14 mouse cellular contexts compared by ENCODE assay signal in the genomic region with DNA sequence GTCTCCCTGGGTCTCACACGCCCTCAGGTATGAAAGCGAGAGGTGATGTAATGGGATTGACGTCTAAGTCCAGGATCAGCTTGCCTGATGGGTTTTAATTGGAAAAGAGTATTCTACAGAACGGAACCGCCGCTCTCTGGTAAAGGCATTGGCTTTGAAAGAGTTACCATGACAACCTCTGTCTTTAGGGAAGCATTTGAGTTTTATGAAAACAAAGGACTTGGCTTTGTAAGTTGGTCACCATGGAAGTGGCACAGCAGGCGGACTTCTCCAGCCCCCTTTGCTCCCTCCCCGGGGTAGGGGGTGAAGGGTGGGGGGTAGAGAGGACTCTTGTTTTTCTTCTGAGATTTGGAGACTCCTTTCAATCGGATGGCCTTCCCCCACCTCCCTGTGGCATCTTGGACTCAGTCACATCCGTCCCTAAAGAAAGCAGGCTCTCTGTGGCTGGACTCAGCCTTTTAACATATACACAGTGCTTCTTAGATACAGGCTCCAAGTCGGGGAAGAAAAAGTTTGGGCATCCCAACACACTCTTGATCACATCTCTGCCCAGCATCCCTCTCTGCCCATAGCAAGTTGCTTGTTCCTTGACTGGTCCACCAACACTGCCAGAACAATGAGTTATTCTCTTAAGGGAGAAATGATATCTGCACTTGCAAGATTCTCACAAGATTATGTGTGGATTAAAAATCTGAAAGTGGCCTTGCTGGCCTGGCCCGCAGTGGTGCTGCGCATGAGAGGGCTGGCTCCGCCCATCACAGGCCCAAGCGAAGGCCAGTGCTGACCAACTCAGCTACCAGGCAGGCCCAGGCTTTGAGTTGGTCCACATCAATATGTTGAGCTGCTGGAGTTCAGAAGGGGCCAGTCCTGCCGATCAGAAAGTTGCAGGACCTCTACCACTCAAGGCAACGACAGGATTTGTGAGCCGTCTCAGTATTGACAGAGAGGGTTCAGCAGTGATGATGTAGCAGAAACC. TPM values are rescaled to one million over a fixed set of nuclear protein-coding genes. Genes with fewer than 3 reads are reported as not detected.
DNase-seq lines count a peak whose midpoint lies in the region; ATAC-seq and TF ChIP-seq lines count a peak whose summit lies in the region.
"Had no signal": no experiment of that assay in that cellular context is flagged by ENCODE, and none has a peak within 500 bp of the region (broad histone marks: within the 10 kb centered on the region; RNA-seq: fewer than 3 reads in every experiment).

No protein-coding gene starts in this region.

- no peaks in the 10 kb centered on the region for H3K4me1 ChIP-seq in heart, embryonic 12.5 days (replicated peaks)
- no peaks in the 10 kb centered on the region for H3K4me1 ChIP-seq in heart, embryonic 11.5 days (ENCODE audit: control insufficient read depth, insufficient read depth, low read length)
- H3K4me1 ChIP-seq in forebrain, embryonic 11.5 days (replicated peaks; ENCODE audit: control insufficient read depth, insufficient read depth, low read length), result peaks cover 20% of the 10 kb centered on the region; the same call in 1 of the 2 replicates
- peaks cover 8% of the 10 kb centered on the region; the same call in 1 of the 2 replicates for H3K4me1 ChIP-seq in hindbrain, postnatal 0 days (ENCODE audit: insufficient read depth, low read length)
- peaks cover 10% of the 10 kb centered on the region; the same call in 1 of the 2 replicates for H3K4me1 ChIP-seq in neural tube, embryonic 14.5 days (ENCODE audit: control insufficient read depth, insufficient read depth, low read length)
- H3K4me1 ChIP-seq: heart, embryonic 10.5 days had no signal

- TF ChIP-seq CTCF in hindbrain, postnatal 0 days (IDR thresholded peaks at IDR 0.05; ENCODE audit: low read depth), result no peak

- no peak overlapping the region for H3K4me2 ChIP-seq in heart, embryonic 12.5 days
- no peak overlapping the region for H3K4me2 ChIP-seq in heart, embryonic 11.5 days
- no peak overlapping the region; the same call in 1 of the 2 replicates for H3K4me2 ChIP-seq in forebrain, embryonic 11.5 days (ENCODE audit: low read depth, low read length, severe bottlenecking)
- peak overlapping the region; percentile 21; the same call in 1 of the 2 replicates for H3K4me2 ChIP-seq in hindbrain, postnatal 0 days (ENCODE audit: low read depth, low read length)
- no peak overlapping the region for H3K4me2 ChIP-seq in neural tube, embryonic 14.5 days (ENCODE audit: low read depth, low read length)

- no peak overlapping the region for H3K27ac ChIP-seq in heart, embryonic 12.5 days (ENCODE audit: poor library complexity, severe bottlenecking)
- no peak overlapping the region for H3K27ac ChIP-seq in heart, embryonic 11.5 days (ENCODE audit: low read depth, low read length)
- H3K27ac ChIP-seq in forebrain, embryonic 11.5 days (ENCODE audit: low read depth, low read length), result peak overlapping the region; percentile 88
- H3K27ac ChIP-seq in hindbrain, postnatal 0 days, result peak overlapping the region; percentile 87
- H3K27ac ChIP-seq in neural tube, embryonic 14.5 days (ENCODE audit: low read depth, low read length), result peak overlapping the region; percentile 78
- H3K27ac ChIP-seq: heart, embryonic 10.5 days had no signal

- no peaks in the 10 kb centered on the region for H3K9me3 ChIP-seq in heart, embryonic 12.5 days (replicated peaks)
- H3K9me3 ChIP-seq in heart, embryonic 11.5 days (replicated peaks; ENCODE audit: control insufficient read depth, low read length), result no peaks in the 10 kb centered on the region
- H3K9me3 ChIP-seq in forebrain, embryonic 11.5 days (ENCODE audit: control insufficient read depth, low read length), result peaks cover 4% of the 10 kb centered on the region; the same call in 1 of the 2 replicates
- no peaks in the 10 kb centered on the region for H3K9me3 ChIP-seq in hindbrain, postnatal 0 days (ENCODE audit: low read length)
- no peaks in the 10 kb centered on the region for H3K9me3 ChIP-seq in neural tube, embryonic 14.5 days (ENCODE audit: control insufficient read depth, low read length)
- H3K9me3 ChIP-seq: heart, embryonic 10.5 days had no signal

- no peak overlapping the region for H3K4me3 ChIP-seq in heart, embryonic 12.5 days
- no peak overlapping the region for H3K4me3 ChIP-seq in heart, embryonic 11.5 days (ENCODE audit: low read depth, low read length)
- H3K4me3 ChIP-seq in forebrain, embryonic 11.5 days (ENCODE audit: low read depth, low read length), result no peak overlapping the region
- H3K4me3 ChIP-seq in hindbrain, postnatal 0 days (ENCODE audit: low read length), result no peak overlapping the region
- H3K4me3 ChIP-seq in neural tube, embryonic 14.5 days (ENCODE audit: low read depth, low read length), result no peak overlapping the region
- H3K4me3 ChIP-seq: heart, embryonic 10.5 days had no signal

- 63% methylated on average over 18 of the region's 18 CpGs for WGBS in heart, embryonic 12.5 days
- WGBS in heart, embryonic 11.5 days (ENCODE audit: insufficient replicate concordance), result 62% methylated on average over 18 of the region's 18 CpGs
- WGBS in forebrain, embryonic 11.5 days, result 16% methylated on average over 18 of the region's 18 CpGs
- 19% methylated on average over 18 of the region's 18 CpGs for WGBS in hindbrain, postnatal 0 days
- WGBS in neural tube, embryonic 14.5 days, result 31% methylated on average over 18 of the region's 18 CpGs

- DNase-seq in forebrain, embryonic 11.5 days (ENCODE audit: low spot score), result peak; percentile 85
- DNase-seq in hindbrain, postnatal 0 days (ENCODE audit: low spot score), result peak; percentile 88
- DNase-seq in layer of hippocampus, adult 11-12 months (ENCODE audit: low spot score), result no peak
- no peak for DNase-seq in spleen, postnatal 10 days (ENCODE audit: low spot score in 2 of 2)
- DNase-seq in kidney, adult 9 months, result no peak
- DNase-seq: adrenal gland, postnatal 14 days; B cell, adult 2 months; layer of hippocampus, adult 9-11 months; liver; lung, postnatal 14 days had no signal

- peak; percentile 33; the same call in 1 of the 2 replicates for ATAC-seq in heart, embryonic 12.5 days (ENCODE audit: insufficient number of reproducible peaks, low FRiP score)
- no peak for ATAC-seq in heart, embryonic 11.5 days (replicated peaks; ENCODE audit: insufficient number of reproducible peaks, low FRiP score, low TSS enrichment)
- ATAC-seq in forebrain, embryonic 11.5 days (replicated peaks; ENCODE audit: low FRiP score), result peak; percentile 86
- ATAC-seq in hindbrain, postnatal 0 days, result peak; percentile 84
- peak; percentile 79 for ATAC-seq in neural tube, embryonic 14.5 days (ENCODE audit: low read depth)

- no peaks in the 10 kb centered on the region for H3K36me3 ChIP-seq in heart, embryonic 12.5 days
- H3K36me3 ChIP-seq in heart, embryonic 11.5 days (ENCODE audit: control insufficient read depth, insufficient read depth, low read length), result no peaks in the 10 kb centered on the region
- no peaks in the 10 kb centered on the region for H3K36me3 ChIP-seq in forebrain, embryonic 11.5 days (ENCODE audit: control insufficient read depth, insufficient read depth, low read length)
- no peaks in the 10 kb centered on the region for H3K36me3 ChIP-seq in hindbrain, postnatal 0 days (ENCODE audit: insufficient read depth, low read length)
- H3K36me3 ChIP-seq in neural tube, embryonic 14.5 days (ENCODE audit: control insufficient read depth, insufficient read depth, low read length), result no peaks in the 10 kb centered on the region
- H3K36me3 ChIP-seq: heart, embryonic 10.5 days had no signal

- no peaks in the 10 kb centered on the region for H3K27me3 ChIP-seq in heart, embryonic 12.5 days (replicated peaks)
- H3K27me3 ChIP-seq in heart, embryonic 11.5 days (ENCODE audit: control insufficient read depth, insufficient read depth, low read length), result no peaks in the 10 kb centered on the region
- no peaks in the 10 kb centered on the region for H3K27me3 ChIP-seq in forebrain, embryonic 11.5 days (ENCODE audit: control insufficient read depth, insufficient read depth, low read length)
- no peaks in the 10 kb centered on the region for H3K27me3 ChIP-seq in hindbrain, postnatal 0 days (ENCODE audit: insufficient read depth, low read length)
- no peaks in the 10 kb centered on the region for H3K27me3 ChIP-seq in neural tube, embryonic 14.5 days (ENCODE audit: control insufficient read depth, insufficient read depth, low read length)

- H3K9ac ChIP-seq in heart, embryonic 12.5 days, result no peak overlapping the region
- H3K9ac ChIP-seq in heart, embryonic 11.5 days (ENCODE audit: low read depth, low read length), result no peak overlapping the region
- peak overlapping the region; percentile 25 for H3K9ac ChIP-seq in forebrain, embryonic 11.5 days (ENCODE audit: low read length)
- no peak overlapping the region for H3K9ac ChIP-seq in hindbrain, postnatal 0 days (replicated peaks; ENCODE audit: low read length)
- no peak overlapping the region for H3K9ac ChIP-seq in neural tube, embryonic 14.5 days (replicated peaks; ENCODE audit: low read depth, low read length)

RNA-seq across cellular contexts. Expression of a gene that starts 21.0 kb away (rescaled TPM):
- polyA plus RNA-seq in heart, embryonic 12.5 days (2016; fragmentation: Nextera tagmentation; extraction: Ambion mirVana), result 293 and 296 TPM in 2 replicates
- polyA plus RNA-seq in heart, embryonic 11.5 days (2014; fragmentation: Nextera tagmentation; extraction: Ambion mirVana), result 296 and 323 TPM in 2 replicates
- polyA plus RNA-seq in forebrain, embryonic 11.5 days (2014; fragmentation: Nextera tagmentation; extraction: Ambion mirVana), result 305 TPM in 2 replicates
- total RNA-seq in hindbrain, postnatal 0 days (2014; rRNA removed), result 33.7 and 35.4 TPM in 2 replicates
- 250 and 264 TPM in 2 replicates for polyA plus RNA-seq in hindbrain, postnatal 0 days (2015; fragmentation: Nextera tagmentation; extraction: Ambion mirVana)
- 285 and 291 TPM in 2 replicates for polyA plus RNA-seq in neural tube, embryonic 14.5 days (2014; fragmentation: Nextera tagmentation; extraction: Ambion mirVana)

Comparison
In these comparisons a context has a peak if more than half of its experiments do, and no peak if none do; other contexts are left out.
1. H3K27ac ChIP-seq: peak in forebrain, embryonic 11.5 days (single experiment), hindbrain, postnatal 0 days (single experiment) and neural tube, embryonic 14.5 days (single experiment); none in heart, embryonic 12.5 days (single experiment) and heart, embryonic 11.5 days (single experiment).
2. DNase-seq: peak in forebrain, embryonic 11.5 days (single experiment) and hindbrain, postnatal 0 days (single experiment); none in layer of hippocampus, adult 11-12 months (single experiment), spleen, postnatal 10 days (0 of 2) and kidney, adult 9 months (single experiment).